Mouse (Mus musculus) lung, adult 2 months (tissue): Measurements from ENCODE around the gene Tbcel.

Experiments
- CTCF ChIP-seq: fragments of 200-500 bp; IDR thresholded peaks from 2 replicates; pipeline ENCODE4 v1.5.1; 2011; ENCODE audit warnings: mild to moderate bottlenecking, low read length, control low read depth; ENCODE audit not compliant: insufficient read depth
- POLR2A ChIP-seq: fragments of 200-500 bp; IDR thresholded peaks from 2 replicates; pipeline ENCODE4 v1.6.1; 2011; ENCODE audit warnings: low read depth, mild to moderate bottlenecking, control low read depth, low read length, borderline replicate concordance; ENCODE audit errors: extremely low read depth

DNA sequence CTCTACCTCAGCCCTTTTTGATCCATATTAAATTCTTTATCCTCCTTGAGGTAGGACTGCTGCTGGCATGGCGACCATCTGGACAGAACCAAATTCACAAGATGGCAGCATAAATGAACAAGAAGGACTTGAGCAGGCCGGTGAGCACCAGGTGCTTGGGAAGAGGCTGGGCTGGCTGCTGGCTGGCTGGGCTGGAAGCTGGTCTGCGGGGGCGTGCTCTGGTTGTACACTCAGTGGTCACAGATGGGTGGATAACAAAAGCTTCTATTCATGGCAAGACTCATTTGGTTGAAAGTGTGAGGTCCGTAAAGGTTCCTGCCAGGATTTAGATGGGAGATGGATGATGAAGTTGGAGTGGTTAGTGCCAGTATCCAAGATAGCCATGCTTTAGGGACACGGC lies 106.1 kb downstream of the Tbcel start:
- TF ChIP-seq CTCF (no peak), POLR2A (no peak)
